Mouse (Mus musculus) NIH3T3 (cell line): ENCODE results near the gene Tmem163.
A peak's percentile ranks its signal among the peaks of the same experiment; 100 is the strongest.

Experiments used
- DNase-seq: peaks from one replicate; pipeline ENCODE4 v3.0.0-alpha.2; 2012; ENCODE audit warnings: low read depth

Gene Tmem163

DNA sequence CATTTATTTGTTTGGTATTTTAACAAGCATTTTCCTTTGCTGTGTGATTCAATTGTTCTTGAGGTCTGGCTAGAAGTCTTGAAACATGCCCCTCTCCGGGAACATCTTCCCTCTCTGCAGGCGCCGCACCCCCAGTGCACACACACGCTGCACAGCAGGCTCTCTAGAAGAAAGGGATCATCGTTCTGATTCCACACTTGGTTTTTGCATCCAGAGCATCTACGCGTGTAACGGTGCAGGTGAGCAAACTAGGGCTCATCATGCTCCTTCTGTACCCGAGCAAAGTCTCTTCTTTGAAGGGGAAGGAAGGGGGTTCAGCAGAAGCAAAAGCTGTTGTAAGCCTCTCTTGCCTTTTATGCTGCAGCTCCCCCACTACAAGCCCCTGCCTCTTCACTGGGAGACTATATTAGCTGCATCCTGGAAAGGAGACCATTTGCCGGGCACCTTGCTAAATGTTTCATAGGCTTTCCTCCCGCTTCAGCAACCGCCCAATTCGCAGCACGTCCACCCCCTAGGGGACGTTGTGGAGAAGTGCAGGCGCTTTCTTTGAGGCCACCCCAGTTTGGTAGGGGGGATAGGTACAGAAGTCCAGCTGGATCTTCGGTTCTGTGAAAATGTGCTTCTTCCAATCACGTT lies at the start of gene Tmem163:
Gene Tmem163 (minus strand): TSS at position 51 of the 636 bp plus-strand sequence.
- DNase-seq = peak; percentile 55

DNA sequence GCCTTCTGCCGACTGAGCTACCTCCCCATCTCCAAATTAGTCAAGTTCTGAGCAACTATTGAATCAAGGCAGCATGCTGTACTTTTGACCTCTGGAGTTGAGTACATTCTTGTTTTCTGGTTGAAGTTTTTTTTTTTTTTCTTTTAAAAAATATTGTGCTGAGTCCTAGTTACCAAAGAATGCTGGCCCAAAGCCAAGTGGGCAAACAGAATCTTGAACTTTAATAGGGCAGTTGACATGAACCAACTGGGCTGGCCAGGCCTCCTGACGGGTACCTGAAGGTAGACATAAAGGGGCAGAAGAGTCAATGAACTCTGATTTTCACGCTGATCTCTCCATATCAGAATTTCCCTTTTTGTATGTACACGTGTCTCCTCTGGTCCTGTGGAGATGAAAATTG lies 49.7 kb upstream of the Tmem163 start, which contains the start of gene Acmsd:
Gene Acmsd (plus strand): TSS at position 318 of the 400 bp plus-strand sequence.
- no peak for DNase-seq

DNA sequence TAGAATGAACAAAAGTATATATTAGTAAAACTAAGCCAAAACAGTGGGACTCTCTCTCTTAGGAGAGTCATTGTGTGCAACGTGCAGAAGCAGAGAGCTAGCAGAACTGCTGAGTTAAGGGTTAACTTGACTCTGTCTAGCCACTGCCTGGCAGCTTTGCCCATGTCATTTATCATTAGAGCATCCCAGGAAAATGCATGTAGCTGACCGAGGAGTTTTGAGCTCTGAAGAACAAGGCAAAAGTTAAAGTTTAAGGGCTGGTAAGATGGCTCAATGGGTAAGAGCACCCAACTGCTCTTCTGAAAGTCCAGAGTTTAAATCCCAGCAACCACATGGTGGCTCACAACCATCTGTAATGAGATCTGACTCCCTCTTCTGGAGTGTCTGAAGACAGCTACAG lies 44.2 kb upstream of the Tmem163 start:
- DNase-seq = no peak

GRCm38 (mm10) chr1:127718290-127718689 lies 38.9 kb upstream of the Tmem163 start:
- no peak for DNase-seq

- DNase-seq = peak; percentile 15
These were observed 37.1 kb upstream of the Tmem163 start for GRCm38 (mm10) chr1:127716441-127716840.

GRCm38 (mm10) chr1:127706269-127706668 lies 26.9 kb upstream of the Tmem163 start:
- DNase-seq = no peak

- DNase-seq = peak; percentile 35
These were observed 22.8 kb upstream of the Tmem163 start for GRCm38 (mm10) chr1:127702187-127702586.

DNA sequence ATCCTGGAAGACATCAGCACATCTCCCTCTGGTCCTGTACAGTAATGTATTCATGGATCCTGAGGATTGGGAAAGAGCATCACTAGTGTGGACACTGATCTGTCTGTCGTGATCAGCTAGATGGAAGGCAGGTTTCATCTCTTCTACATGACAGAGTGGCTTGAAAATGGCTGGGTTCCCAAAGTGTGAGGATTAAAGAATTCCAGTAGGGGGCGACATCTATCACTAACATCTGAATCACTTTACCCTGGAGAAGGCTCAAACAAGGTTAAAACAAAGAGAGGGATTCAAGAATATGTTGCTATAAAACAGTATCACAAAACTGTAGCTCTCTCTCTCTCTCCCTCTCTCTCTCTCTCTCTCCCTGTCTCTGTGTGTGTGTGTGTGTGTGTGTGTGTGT lies 17.2 kb upstream of the Tmem163 start:
- DNase-seq = peak; percentile 45

GRCm38 (mm10) chr1:127677661-127678580 lies 1.4 kb downstream of the Tmem163 start:
- DNase-seq = no peak

DNA sequence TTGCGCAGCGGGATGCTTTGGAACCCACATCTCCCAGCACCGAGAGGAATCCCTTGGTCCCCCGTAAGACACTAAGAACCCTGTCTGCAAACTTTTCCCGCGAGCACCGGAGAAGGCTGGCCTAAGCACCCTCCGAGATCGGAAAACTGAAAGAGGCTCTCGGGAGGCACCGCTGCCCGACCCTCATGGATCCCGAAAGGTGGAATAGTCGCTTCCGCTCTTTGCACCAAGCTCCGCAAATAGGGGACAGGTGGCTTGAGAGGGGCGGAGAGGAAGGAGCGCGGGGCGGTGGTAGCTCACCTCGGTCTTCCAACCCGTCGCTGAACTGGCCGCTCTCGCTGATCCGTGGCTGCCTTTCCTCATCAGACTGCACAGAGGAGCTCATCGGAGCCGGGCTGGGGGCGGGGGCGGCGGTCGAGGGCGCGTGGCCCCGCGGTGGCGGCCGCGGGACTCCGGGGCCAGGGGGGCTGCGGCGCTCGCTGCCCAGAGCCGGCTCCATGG lies 2.2 kb downstream of the Tmem163 start:
- DNase-seq = no peak

GRCm38 (mm10) chr1:127676516-127677099 lies 2.7 kb downstream of the Tmem163 start:
- no peak for DNase-seq

- DNase-seq = no peak
These were observed 3.2 kb downstream of the Tmem163 start for GRCm38 (mm10) chr1:127676116-127676515.

DNA sequence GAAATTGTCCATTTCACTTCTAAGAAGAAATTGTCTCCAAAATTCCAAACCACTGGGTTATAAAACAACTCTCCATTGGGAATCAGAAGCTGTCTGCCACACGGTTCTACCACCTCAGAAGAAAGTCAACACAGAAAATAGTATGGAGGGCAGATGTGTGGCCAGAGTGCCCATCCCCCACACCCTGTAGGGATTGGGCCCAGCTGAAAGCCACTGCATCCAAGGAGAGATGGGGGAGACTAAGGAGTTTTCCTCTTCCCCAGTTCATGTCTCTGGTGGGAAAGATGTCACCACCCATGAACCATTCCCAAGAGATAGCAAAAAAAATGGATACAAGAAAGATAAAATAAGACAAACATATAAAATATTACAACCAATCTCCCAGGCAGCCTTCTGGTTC lies 4.1 kb downstream of the Tmem163 start:
- DNase-seq = no peak

GRCm38 (mm10) chr1:127673221-127674050 lies 5.9 kb downstream of the Tmem163 start:
- no peak for DNase-seq

GRCm38 (mm10) chr1:127668161-127668560 lies 11.2 kb downstream of the Tmem163 start:
- DNase-seq = no peak

DNA sequence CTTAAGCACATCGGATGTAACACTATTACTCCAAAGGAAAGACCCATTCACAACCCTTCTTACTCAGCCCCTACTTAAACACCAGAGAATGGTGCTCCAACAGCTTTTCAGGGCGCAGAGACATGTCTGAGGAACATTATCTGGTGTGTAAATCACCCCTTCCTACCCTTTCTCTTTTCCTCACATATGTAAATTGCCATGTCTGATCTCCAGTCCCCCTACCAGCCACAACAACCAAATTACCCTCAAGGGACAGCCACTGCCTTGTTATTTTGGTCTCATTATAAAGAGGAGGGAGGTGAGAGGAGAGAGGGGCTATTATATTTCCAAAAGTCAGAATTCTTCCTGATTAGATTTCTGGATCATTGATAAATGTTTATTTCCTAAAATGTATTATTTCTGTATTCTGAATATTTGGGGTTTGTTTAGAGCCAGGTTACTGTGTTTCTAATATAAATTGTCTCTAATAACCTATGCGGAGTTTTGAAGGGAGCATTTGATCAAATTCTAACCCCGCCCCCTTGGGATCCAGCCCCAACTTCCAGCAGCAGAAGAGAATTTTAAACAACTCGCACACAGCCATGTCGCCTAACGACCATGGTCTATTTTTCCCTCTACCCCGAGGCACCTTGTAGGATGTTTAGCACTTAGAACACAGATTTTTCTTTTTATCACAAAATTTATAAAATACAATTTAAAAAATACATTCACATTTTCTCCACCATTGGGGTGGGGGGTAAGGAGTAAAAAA lies 12.1 kb downstream of the Tmem163 start:
- no peak for DNase-seq

DNA sequence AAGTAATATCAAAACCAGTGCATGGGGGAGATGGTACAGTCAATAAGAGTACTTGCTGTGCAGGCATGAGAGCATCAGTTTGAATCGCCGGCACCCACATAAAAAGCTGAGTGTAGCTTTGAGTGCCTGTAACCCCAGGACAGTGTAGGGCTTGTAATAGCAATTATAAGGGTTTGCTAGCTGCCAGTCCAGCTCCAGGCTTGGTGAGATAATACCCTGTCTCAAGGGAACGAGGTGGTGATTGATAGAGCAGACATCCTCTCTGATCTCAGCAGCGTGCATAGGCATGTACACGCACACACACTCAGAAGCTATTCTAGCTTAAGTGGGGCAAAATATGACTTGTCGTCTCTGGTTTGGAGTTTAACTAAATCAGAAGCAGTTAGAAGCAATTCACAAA lies 13.1 kb downstream of the Tmem163 start:
- no peak for DNase-seq

DNA sequence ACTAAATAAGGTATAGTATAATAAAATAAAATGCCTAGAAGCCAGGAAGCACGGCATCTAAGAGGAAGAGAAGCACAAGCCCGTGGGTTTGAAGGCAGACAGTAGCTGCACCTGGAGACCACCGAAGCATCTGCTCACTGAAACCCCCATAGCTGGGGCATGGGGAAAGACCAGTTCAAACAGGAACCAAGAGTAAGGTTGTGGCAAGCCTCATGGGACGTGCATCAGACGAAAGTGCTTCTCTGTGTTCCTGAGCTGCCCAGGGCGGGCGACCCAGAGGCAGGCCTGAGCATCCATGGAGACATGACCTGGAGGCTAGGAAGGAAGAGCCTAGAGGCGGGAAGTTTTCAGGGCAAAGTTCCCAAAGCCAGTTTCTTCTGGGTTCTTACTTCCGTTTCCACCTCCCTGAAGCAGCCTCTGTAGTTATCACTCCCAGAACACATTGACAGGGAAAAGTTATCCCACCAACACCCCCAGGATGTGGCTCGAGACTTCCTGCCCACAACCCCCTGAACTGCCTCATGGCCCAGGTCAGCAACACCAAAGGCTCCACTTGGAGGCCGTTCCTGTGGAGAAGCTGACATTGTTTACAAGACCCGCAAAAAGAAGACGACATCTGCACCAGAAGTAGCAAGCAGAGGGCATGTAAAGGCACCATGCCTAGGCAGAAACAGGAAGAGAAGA lies 16.8 kb downstream of the Tmem163 start:
- no peak for DNase-seq

- DNase-seq = no peak
These were observed 18.0 kb downstream of the Tmem163 start for GRCm38 (mm10) chr1:127661118-127662012.
